Comparison of ENCODE assay signal across 22 mouse cellular contexts in genomic region chr10:36952622-36953021, GRCm38 (mm10).
"Had no signal": no experiment of that assay in that cellular context is flagged by ENCODE, and none has a peak within 500 bp of the region (broad histone marks: within the 10 kb centered on the region; RNA-seq: fewer than 3 reads in every experiment).

No protein-coding gene starts in this region.

- ATAC-seq: forebrain, embryonic 13.5 days; forebrain, embryonic 14.5 days; forebrain, embryonic 15.5 days; forebrain, embryonic 16.5 days; forebrain, postnatal 0 days had no signal

- DNase-seq: cerebellum, adult 2 months; cerebellum, adult 8-10 months; cerebellum, adult 9-10 months; cerebellum, adult 9-11 months; cerebellum, postnatal 10 days; cerebellum, postnatal 14 days; cerebellum, postnatal 25 days; cerebellum, postnatal 36 days; embryo, embryonic 11 days; forebrain, postnatal 0 days; gastrocnemius, adult 2 months; gastrocnemius, postnatal 10 days; gastrocnemius, postnatal 14 days; gastrocnemius, postnatal 25 days; gastrocnemius, postnatal 36 days; heart, adult 11 months; heart, adult 18-20 months; heart, adult 2 months had no signal
